In the genomic region with DNA sequence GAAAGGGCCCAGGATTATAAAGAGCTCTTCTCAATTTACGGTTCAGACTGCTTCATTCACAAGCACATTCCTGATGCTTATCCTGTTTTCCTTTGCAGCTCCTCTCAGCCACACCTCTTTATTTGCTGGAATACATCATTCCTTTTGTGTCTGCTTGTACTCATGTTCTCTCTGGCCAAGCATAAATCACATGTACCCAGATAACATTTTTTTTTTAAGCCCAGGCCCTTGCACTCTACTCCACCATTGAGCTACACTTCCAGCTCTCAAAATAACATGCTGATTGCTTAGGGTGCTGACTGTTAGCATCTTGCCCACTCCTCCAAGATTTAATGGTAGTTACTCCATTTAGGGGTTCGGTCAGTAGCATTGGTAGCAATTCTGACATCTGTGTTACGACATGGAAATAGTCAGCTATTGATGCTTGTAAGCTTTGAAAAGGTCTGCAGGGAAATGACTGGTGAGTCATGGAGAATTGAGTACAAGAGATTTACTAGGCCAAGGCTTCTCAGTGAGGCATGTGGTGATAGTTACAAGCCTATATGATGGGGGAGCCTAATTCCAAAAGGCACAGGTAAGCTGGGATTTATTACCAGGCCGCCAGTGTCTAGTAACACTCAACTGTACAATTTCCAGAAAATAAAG, we compare ENCODE assay signal across 9 mouse cellular contexts. TPM values are rescaled to one million over a fixed set of nuclear protein-coding genes. Genes with fewer than 3 reads are reported as not detected.
DNase-seq lines count a peak whose midpoint lies in the region; ATAC-seq and TF ChIP-seq lines count a peak whose summit lies in the region.
"Had no signal": no experiment of that assay in that cellular context is flagged by ENCODE, and none has a peak within 500 bp of the region (broad histone marks: within the 10 kb centered on the region; RNA-seq: fewer than 3 reads in every experiment).

No protein-coding gene starts in this region.

- peaks cover 17% of the 10 kb centered on the region for H3K79me2 ChIP-seq in liver, adult 2 months (ENCODE audit: control insufficient read depth, insufficient read depth, low read length)

- no peak for TF ChIP-seq POLR2A in liver, adult 2 months (IDR thresholded peaks at IDR 0.05; ENCODE audit: extremely low read depth, insufficient read depth, low read length)
- TF ChIP-seq POLR2A in kidney, adult 2 months (IDR thresholded peaks at IDR 0.05; ENCODE audit: low read depth, low read length), result no peak

- H3K27me3 ChIP-seq in liver, adult 2 months (ENCODE audit: control insufficient read depth, insufficient read depth, low read length), result no peaks in the 10 kb centered on the region
- no peaks in the 10 kb centered on the region for H3K27me3 ChIP-seq in forebrain, embryonic 10.5 days (ENCODE audit: poor library complexity, severe bottlenecking)
- H3K27me3 ChIP-seq in limb, embryonic 11.5 days (ENCODE audit: control insufficient read depth, insufficient read depth, low read length), result no peaks in the 10 kb centered on the region
- no peaks in the 10 kb centered on the region for H3K27me3 ChIP-seq in neural tube, embryonic 15.5 days (replicated peaks)
- no peaks in the 10 kb centered on the region for H3K27me3 ChIP-seq in kidney, adult 2 months (replicated peaks; ENCODE audit: control insufficient read depth, insufficient read depth, low read length)

- H3K9me3 ChIP-seq in forebrain, embryonic 10.5 days, result no peaks in the 10 kb centered on the region
- no peaks in the 10 kb centered on the region for H3K9me3 ChIP-seq in limb, embryonic 11.5 days (ENCODE audit: control insufficient read depth, low read length)
- H3K9me3 ChIP-seq in neural tube, embryonic 15.5 days (replicated peaks), result no peaks in the 10 kb centered on the region

- H3K4me2 ChIP-seq in limb, embryonic 11.5 days (ENCODE audit: low read depth, severe bottlenecking), result peak overlapping the region; percentile 90
- peak overlapping the region; percentile 78 for H3K4me2 ChIP-seq in neural tube, embryonic 15.5 days

- no peak for ATAC-seq in limb, embryonic 11.5 days (ENCODE audit: insufficient number of reproducible peaks, low FRiP score, low TSS enrichment, low read depth)
- ATAC-seq in neural tube, embryonic 15.5 days (ENCODE audit: low FRiP score), result no peak

- intact Hi-C loops in gastrocnemius, postnatal 36 days (cut with DNase I), result no loop called here

- DNase-seq in liver, adult 2 months (ENCODE audit: extremely low read depth, low read depth, low spot score), result no peak
- no peak for DNase-seq in liver
- no peak for DNase-seq in forebrain, embryonic 10.5 days (ENCODE audit: extremely low spot score, low spot score)
- no peak for DNase-seq in limb, embryonic 11.5 days (ENCODE audit: low spot score)
- DNase-seq in gastrocnemius, postnatal 36 days, result no peak
- no peak for DNase-seq in kidney, adult 2 months
- no peak for DNase-seq in thymus, postnatal 0 days (ENCODE audit: low spot score)

- WGBS in liver, adult 2 months, result 74% methylated on average over 4 of the region's 4 CpGs
- WGBS in forebrain, embryonic 10.5 days, result 81% methylated on average over 4 of the region's 4 CpGs
- WGBS in limb, embryonic 11.5 days, result 77% methylated on average over 4 of the region's 4 CpGs
- 51% methylated on average over 4 of the region's 4 CpGs for whole genome bisulfite sequencing in neural tube, embryonic 15.5 days
- 75% methylated on average over 4 of the region's 4 CpGs for WGBS in kidney, adult 2 months

- H3K9ac ChIP-seq in liver, adult 2 months (ENCODE audit: low read depth, low read length), result no peak overlapping the region
- no peak overlapping the region for H3K9ac ChIP-seq in limb, embryonic 11.5 days (ENCODE audit: low read length)
- peak overlapping the region; percentile 87 for H3K9ac ChIP-seq in neural tube, embryonic 15.5 days (replicated peaks)

- peaks cover 7% of the 10 kb centered on the region; the same call in 1 of the 2 replicates for H3K4me1 ChIP-seq in liver, adult 2 months (ENCODE audit: control insufficient read depth, insufficient read depth, low read length)
- H3K4me1 ChIP-seq in forebrain, embryonic 10.5 days, result peaks cover 40% of the 10 kb centered on the region
- H3K4me1 ChIP-seq in limb, embryonic 11.5 days (ENCODE audit: control insufficient read depth, insufficient read depth, low read length), result no peaks in the 10 kb centered on the region
- H3K4me1 ChIP-seq in neural tube, embryonic 15.5 days, result peaks cover 30% of the 10 kb centered on the region
- H3K4me1 ChIP-seq in kidney, adult 2 months (ENCODE audit: control insufficient read depth, insufficient read depth, low read length), result no peaks in the 10 kb centered on the region

- no peak for TF ChIP-seq CTCF in liver, adult 2 months (IDR thresholded peaks at IDR 0.05; ENCODE audit: low read depth, low read length)
- TF ChIP-seq CTCF in kidney, adult 2 months (conservative IDR thresholded peaks at IDR 0.05; ENCODE audit: insufficient read depth, insufficient read length, low read depth, low read length), result no peak

- peaks cover 18% of the 10 kb centered on the region for H3K36me3 ChIP-seq in liver, adult 2 months (ENCODE audit: control insufficient read depth, insufficient read depth, low read length)
- H3K36me3 ChIP-seq in forebrain, embryonic 10.5 days (replicated peaks), result peaks cover 32% of the 10 kb centered on the region
- peaks cover 5% of the 10 kb centered on the region for H3K36me3 ChIP-seq in limb, embryonic 11.5 days (ENCODE audit: control insufficient read depth, insufficient read depth, low read length)
- peaks cover 18% of the 10 kb centered on the region for H3K36me3 ChIP-seq in neural tube, embryonic 15.5 days
- H3K36me3 ChIP-seq in kidney, adult 2 months (ENCODE audit: control insufficient read depth, insufficient read depth, low read length), result peaks cover 1% of the 10 kb centered on the region; the same call in 1 of the 2 replicates

- H3K27ac ChIP-seq in liver, adult 2 months (replicated peaks; ENCODE audit: insufficient read depth, low read depth, low read length), result no peak overlapping the region
- no peak overlapping the region for H3K27ac ChIP-seq in forebrain, embryonic 10.5 days
- H3K27ac ChIP-seq in limb, embryonic 11.5 days (replicated peaks; ENCODE audit: low read depth, low read length), result no peak overlapping the region
- H3K27ac ChIP-seq in neural tube, embryonic 15.5 days (replicated peaks), result no peak overlapping the region
- H3K27ac ChIP-seq in kidney, adult 2 months (ENCODE audit: insufficient read depth, low read depth, low read length), result no peak overlapping the region

- 0 out of 2 replicates have a peak overlapping the region, but pooled peaks have one; percentile 7 for H3K4me3 ChIP-seq in liver, adult 2 months (ENCODE audit: insufficient read depth, low read depth, low read length)
- H3K4me3 ChIP-seq in forebrain, embryonic 10.5 days, result peak overlapping the region; percentile 73
- 0 out of 2 replicates have a peak overlapping the region, but pooled peaks have one; percentile 5 for H3K4me3 ChIP-seq in limb, embryonic 11.5 days (ENCODE audit: low read depth, low read length)
- H3K4me3 ChIP-seq in neural tube, embryonic 15.5 days (replicated peaks), result peak overlapping the region; percentile 69
- no peak overlapping the region for H3K4me3 ChIP-seq in kidney, adult 2 months (ENCODE audit: insufficient read depth, low read depth, low read length)

RNA-seq across cellular contexts. Expression of gene D930007J09Rik, which starts 1.2 kb away (rescaled TPM):
- not detected in 2 replicates for total RNA-seq in liver, adult 2 months (2014; rRNA removed)
- 0.60 TPM in 1 of 2 replicates, not detected in the other for polyA plus RNA-seq in liver, adult 2 months (2012; rRNA removed)
- not detected in 2 replicates for polyA plus RNA-seq in forebrain, embryonic 10.5 days (2016; fragmentation: Nextera tagmentation; extraction: Ambion mirVana)
- not detected in 2 replicates for polyA plus RNA-seq in limb, embryonic 11.5 days (2014; fragmentation: Nextera tagmentation; extraction: Ambion mirVana)
- not detected in 2 replicates for polyA plus RNA-seq in neural tube, embryonic 15.5 days (2015; fragmentation: Nextera tagmentation; extraction: Ambion mirVana)
- total RNA-seq in gastrocnemius, postnatal 36 days (2021), result not detected
- not detected in 2 replicates for polyA plus RNA-seq in kidney, adult 2 months (2012; rRNA removed)
- polyA plus RNA-seq in thymus, postnatal 0 days (2015; fragmentation: Nextera tagmentation; extraction: Ambion mirVana), result not detected in 2 replicates
- total RNA-seq: granulocyte monocyte progenitor cell, adult 5-6 weeks had no signal

RNA-seq across cellular contexts. Expression of gene Wrnip1, which starts 2.0 kb away (rescaled TPM):
- 33.9 and 43.8 TPM in 2 replicates for total RNA-seq in liver, adult 2 months (2014; rRNA removed)
- polyA plus RNA-seq in liver, adult 2 months (2012; rRNA removed), result 38.7 and 49.8 TPM in 2 replicates
- polyA plus RNA-seq in forebrain, embryonic 10.5 days (2016; fragmentation: Nextera tagmentation; extraction: Ambion mirVana), result 13.0 and 15.7 TPM in 2 replicates
- 17.5 and 19.7 TPM in 2 replicates for polyA plus RNA-seq in limb, embryonic 11.5 days (2014; fragmentation: Nextera tagmentation; extraction: Ambion mirVana)
- 35.8 and 42.8 TPM in 2 replicates for polyA plus RNA-seq in neural tube, embryonic 15.5 days (2015; fragmentation: Nextera tagmentation; extraction: Ambion mirVana)
- 1 to 10 TPM; 5.9 to 7.4 TPM for total RNA-seq in gastrocnemius, postnatal 36 days (2021)
- 25.5 and 27.6 TPM in 2 replicates for polyA plus RNA-seq in kidney, adult 2 months (2012; rRNA removed)
- polyA plus RNA-seq in thymus, postnatal 0 days (2015; fragmentation: Nextera tagmentation; extraction: Ambion mirVana), result 26.1 and 30.2 TPM in 2 replicates

RNA-seq across cellular contexts. Expression of gene Mylk4, which starts 20.1 kb away (rescaled TPM):
- 0.37 TPM in 1 of 2 replicates, not detected in the other for total RNA-seq in liver, adult 2 months (2014; rRNA removed)
- polyA plus RNA-seq in liver, adult 2 months (2012; rRNA removed), result not detected in 2 replicates
- polyA plus RNA-seq in forebrain, embryonic 10.5 days (2016; fragmentation: Nextera tagmentation; extraction: Ambion mirVana), result not detected in 2 replicates
- polyA plus RNA-seq in limb, embryonic 11.5 days (2014; fragmentation: Nextera tagmentation; extraction: Ambion mirVana), result 0.76 and 1.1 TPM in 2 replicates
- 0.40 and 0.52 TPM in 2 replicates for polyA plus RNA-seq in neural tube, embryonic 15.5 days (2015; fragmentation: Nextera tagmentation; extraction: Ambion mirVana)
- 1,000 to 10,000 TPM; 1,458 to 1,785 TPM for total RNA-seq in gastrocnemius, postnatal 36 days (2021)
- polyA plus RNA-seq in kidney, adult 2 months (2012; rRNA removed), result 0.12 and 0.66 TPM in 2 replicates
- polyA plus RNA-seq in thymus, postnatal 0 days (2015; fragmentation: Nextera tagmentation; extraction: Ambion mirVana), result 0.08 and 0.12 TPM in 2 replicates
- total RNA-seq: granulocyte monocyte progenitor cell, adult 5-6 weeks had no signal

RNA-seq across cellular contexts. Expression of gene Serpinb1a, which starts 47.2 kb away (rescaled TPM):
- total RNA-seq in liver, adult 2 months (2014; rRNA removed), result 6.7 and 11.2 TPM in 2 replicates
- polyA plus RNA-seq in liver, adult 2 months (2012; rRNA removed), result 4.7 and 5.1 TPM in 2 replicates
- 0.53 and 0.88 TPM in 2 replicates for polyA plus RNA-seq in forebrain, embryonic 10.5 days (2016; fragmentation: Nextera tagmentation; extraction: Ambion mirVana)
- 1.5 and 2.5 TPM in 2 replicates for polyA plus RNA-seq in limb, embryonic 11.5 days (2014; fragmentation: Nextera tagmentation; extraction: Ambion mirVana)
- 3.3 and 18.5 TPM in 2 replicates for polyA plus RNA-seq in neural tube, embryonic 15.5 days (2015; fragmentation: Nextera tagmentation; extraction: Ambion mirVana)
- total RNA-seq in gastrocnemius, postnatal 36 days (2021), result 1 to 10 TPM; 2.6 to 6.0 TPM
- polyA plus RNA-seq in kidney, adult 2 months (2012; rRNA removed), result 6.9 and 7.7 TPM in 2 replicates
- polyA plus RNA-seq in thymus, postnatal 0 days (2015; fragmentation: Nextera tagmentation; extraction: Ambion mirVana), result 47.2 and 50.3 TPM in 2 replicates
